Mouse (Mus musculus): ENCODE results near the gene Ralgapa2. TPM values are rescaled to one million over a fixed set of nuclear protein-coding genes. Genes with fewer than 3 reads are reported as not detected.
"Not testable (repeated sequence)": the region's sequence is repeated elsewhere in the genome, so short reads cannot be mapped to it uniquely, and the experiment has no call there.

Ralgapa2 gene
- polyA plus RNA-seq, 1 experiment: 10.1 TPM

GRCm38 (mm10) chr2:146499111-146499510 lies 13.0 kb downstream of the Ralgapa2 start:
- no peak for DNase-seq (ENCODE audit: low spot score)

GRCm38 (mm10) chr2:146498298-146498697 lies 13.8 kb downstream of the Ralgapa2 start:
- DNase-seq (ENCODE audit: low spot score): no peak

- no peak for DNase-seq (ENCODE audit: low spot score)
Observed at GRCm38 (mm10) chr2:146496995-146497394, 15.1 kb downstream of the Ralgapa2 start.

GRCm38 (mm10) chr2:146495781-146496180 lies 16.4 kb downstream of the Ralgapa2 start:
- DNase-seq (ENCODE audit: low spot score): no peak

- no peak for DNase-seq (ENCODE audit: low spot score)
Observed at GRCm38 (mm10) chr2:146493354-146493946, 18.7 kb downstream of the Ralgapa2 start.

- no peak for DNase-seq (ENCODE audit: low spot score)
Observed at GRCm38 (mm10) chr2:146491830-146492610, 20.1 kb downstream of the Ralgapa2 start.

- no peak for DNase-seq (ENCODE audit: low spot score)
Observed at GRCm38 (mm10) chr2:146490926-146491325, 21.2 kb downstream of the Ralgapa2 start.

- no peak for DNase-seq (ENCODE audit: low spot score)
Observed at GRCm38 (mm10) chr2:146488291-146488690, 23.9 kb downstream of the Ralgapa2 start.

- no peak for DNase-seq (ENCODE audit: low spot score)
Observed at GRCm38 (mm10) chr2:146482859-146483258, 29.3 kb downstream of the Ralgapa2 start.

- no peak for DNase-seq (ENCODE audit: low spot score)
Observed at GRCm38 (mm10) chr2:146477491-146477890, 34.7 kb downstream of the Ralgapa2 start.

- no peak for DNase-seq (ENCODE audit: low spot score)
Observed at GRCm38 (mm10) chr2:146476428-146476972, 35.6 kb downstream of the Ralgapa2 start.

- DNase-seq (ENCODE audit: low spot score): no peak
Observed at GRCm38 (mm10) chr2:146476001-146476400, 36.1 kb downstream of the Ralgapa2 start.

- DNase-seq (ENCODE audit: low spot score): no peak
Observed at GRCm38 (mm10) chr2:146470947-146471346, 41.2 kb downstream of the Ralgapa2 start.

- DNase-seq (ENCODE audit: low spot score): no peak
Observed at GRCm38 (mm10) chr2:146469707-146470420, 42.3 kb downstream of the Ralgapa2 start.

GRCm38 (mm10) chr2:146468898-146469297 lies 43.2 kb downstream of the Ralgapa2 start:
- no peak for DNase-seq (ENCODE audit: low spot score)

GRCm38 (mm10) chr2:146468016-146468415 lies 44.1 kb downstream of the Ralgapa2 start:
- no peak for DNase-seq (ENCODE audit: low spot score)

- not testable (repeated sequence) for DNase-seq (ENCODE audit: low spot score)
Observed at GRCm38 (mm10) chr2:146466811-146467210, 45.3 kb downstream of the Ralgapa2 start.

GRCm38 (mm10) chr2:146457494-146457893 lies 54.6 kb downstream of the Ralgapa2 start:
- no peak for DNase-seq (ENCODE audit: low spot score)

- no peak for DNase-seq (ENCODE audit: low spot score)
Observed at GRCm38 (mm10) chr2:146456612-146457011, 55.5 kb downstream of the Ralgapa2 start.

- no peak for DNase-seq (ENCODE audit: low spot score)
Observed at GRCm38 (mm10) chr2:146456062-146456461, 56.1 kb downstream of the Ralgapa2 start.

GRCm38 (mm10) chr2:146444009-146444408 lies 68.1 kb downstream of the Ralgapa2 start:
- no peak for DNase-seq (ENCODE audit: low spot score)

- no peak for DNase-seq (ENCODE audit: low spot score)
Observed at GRCm38 (mm10) chr2:146443291-146443875, 68.8 kb downstream of the Ralgapa2 start.
